Mouse (Mus musculus) thymus, adult 2 months (tissue): Measurements from ENCODE around the gene Wrap53. TPM values are rescaled to one million over a fixed set of nuclear protein-coding genes. Genes with fewer than 3 reads are reported as not detected.

Source experiments
- DNase-seq: peaks from one replicate; pipeline ENCODE4 v3.0.0; 2021
- H3K27ac ChIP-seq: fragments of 200-500 bp; 2 replicates; pipeline ENCODE4 v1.5.1; 2012; ENCODE audit warnings: low read length, control low read depth; ENCODE audit not compliant: control insufficient read depth, insufficient read depth
- H3K27me3 ChIP-seq: fragments of 200-500 bp; 2 replicates; pipeline ENCODE4 v1.6.1; 2012; ENCODE audit warnings: mild to moderate bottlenecking, low read length, moderate library complexity, mixed read lengths; ENCODE audit not compliant: control insufficient read depth, insufficient read depth
- H3K36me3 ChIP-seq: fragments of 200-500 bp; 2 replicates; pipeline ENCODE4 v1.6.1; 2012; ENCODE audit warnings: mild to moderate bottlenecking, low read length, moderate library complexity; ENCODE audit not compliant: control insufficient read depth, insufficient read depth
- H3K4me1 ChIP-seq: fragments of 200-500 bp; replicated peaks from 2 replicates; pipeline ENCODE4 v1.6.1; 2012; ENCODE audit warnings: low read length; ENCODE audit not compliant: control insufficient read depth, insufficient read depth
- H3K4me3 ChIP-seq: fragments of 200-500 bp; 2 replicates; pipeline ENCODE4 v1.5.1; 2012; ENCODE audit warnings: mild to moderate bottlenecking, low read length, control low read depth, moderate library complexity; ENCODE audit not compliant: control insufficient read depth, insufficient read depth
- CTCF ChIP-seq: fragments of 200-500 bp; IDR thresholded peaks from 2 replicates; pipeline ENCODE4 v1.5.1; 2012; ENCODE audit warnings: mild to moderate bottlenecking, control low read depth, low read length, moderate library complexity, borderline replicate concordance; ENCODE audit not compliant: control insufficient read depth, poor library complexity, insufficient read depth; ENCODE audit errors: extremely low read depth
- POLR2A ChIP-seq: fragments of 200-500 bp; IDR thresholded peaks from 2 replicates; pipeline ENCODE4 v1.6.1; 2012; ENCODE audit warnings: mild to moderate bottlenecking, low read length, control low read depth, moderate library complexity; ENCODE audit not compliant: control insufficient read depth, poor library complexity, insufficient read depth; ENCODE audit errors: extremely low read depth
- WGBS: fragments of 180-500 bp; shearing (Covaris S2); methylation state at CpG from one replicate; pipeline ENCODE4 v1.1.7; 2018; 5-methylcytosine and 5-hydroxymethylcytosine counted together
- polyA plus RNA-seq: library from polyadenylated mRNA; depleted of rRNA; stranded (reverse); fragments of >200 nt; gene quantifications from 2 replicates; pipeline ENCODE4 v1.2.3, GENCODE M21; 2012

Gene Wrap53
- polyA plus RNA-seq, 1 experiment, result 41.2 TPM

- H3K36me3 ChIP-seq, result no peaks in the 10 kb centered on the region
- 37% methylated on average over 30 of the region's 30 CpGs for WGBS
- no peaks in the 10 kb centered on the region for H3K27me3 ChIP-seq
- no peak overlapping the region for H3K4me3 ChIP-seq
- peaks cover 7% of the 10 kb centered on the region for H3K4me1 ChIP-seq
- no peak for DNase-seq
- TF ChIP-seq POLR2A (no peak), CTCF (no peak)
- H3K27ac ChIP-seq, result no peak overlapping the region
Measured at GRCm38 (mm10) chr11:69527098-69528030, 52.7 kb downstream of the Wrap53 start.

- TF ChIP-seq CTCF (no peak), POLR2A (no peak)
- Histone ChIP-seq H3K4me3 (no peak overlapping the region), H3K27me3 (no peaks in the 10 kb centered on the region), H3K36me3 (no peaks in the 10 kb centered on the region), H3K27ac (no peak overlapping the region), H3K4me1 (peaks cover 7% of the 10 kb centered on the region)
- no peak for DNase-seq
- 78% methylated on average over 4 of the region's 4 CpGs for WGBS
Measured at GRCm38 (mm10) chr11:69526631-69527030, 53.4 kb downstream of the Wrap53 start.

- Histone ChIP-seq H3K36me3 (no peaks in the 10 kb centered on the region), H3K27me3 (no peaks in the 10 kb centered on the region), H3K4me1 (peaks cover 7% of the 10 kb centered on the region), H3K4me3 (no peak overlapping the region), H3K27ac (no peak overlapping the region)
- DNase-seq, result no peak
- TF ChIP-seq CTCF (no peak), POLR2A (no peak)
- 79% methylated on average over 9 of the region's 9 CpGs for WGBS
Measured at GRCm38 (mm10) chr11:69525661-69526060, 54.4 kb downstream of the Wrap53 start.

- H3K4me1 ChIP-seq, result peaks cover 12% of the 10 kb centered on the region
- TF ChIP-seq POLR2A (no peak), CTCF (no peak)
- H3K4me3 ChIP-seq, result no peak overlapping the region
- H3K27ac ChIP-seq, result no peak overlapping the region
- no peaks in the 10 kb centered on the region for H3K36me3 ChIP-seq
- H3K27me3 ChIP-seq, result no peaks in the 10 kb centered on the region
- DNase-seq, result no peak
- 94% methylated on average over 4 of the region's 4 CpGs for WGBS
Measured at GRCm38 (mm10) chr11:69523651-69524050, 56.4 kb downstream of the Wrap53 start.

- no peak overlapping the region for H3K4me3 ChIP-seq
- H3K27me3 ChIP-seq, result no peaks in the 10 kb centered on the region
- no peak overlapping the region for H3K27ac ChIP-seq
- no peaks in the 10 kb centered on the region for H3K36me3 ChIP-seq
- TF ChIP-seq CTCF, result no peak
- TF ChIP-seq POLR2A, result no peak
- 87% methylated on average over 9 of the region's 9 CpGs for WGBS
- DNase-seq, result no peak
- H3K4me1 ChIP-seq, result 0 out of 2 replicates have a peak, but pooled peaks cover 5% of the 10 kb centered on the region
Measured at GRCm38 (mm10) chr11:69521526-69522149, 58.4 kb downstream of the Wrap53 start.

GRCm38 (mm10) chr11:69519976-69520375 lies 60.1 kb downstream of the Wrap53 start:
- DNase-seq, result no peak
- Histone ChIP-seq H3K4me1 (0 out of 2 replicates have a peak, but pooled peaks cover 5% of the 10 kb centered on the region), H3K27ac (no peak overlapping the region), H3K36me3 (no peaks in the 10 kb centered on the region), H3K4me3 (no peak overlapping the region), H3K27me3 (no peaks in the 10 kb centered on the region)
- 85% methylated on average over 4 of the region's 4 CpGs for WGBS
- no peak for TF ChIP-seq CTCF
- no peak for TF ChIP-seq POLR2A
